Mouse (Mus musculus) adrenal gland, adult 10 weeks (tissue): ENCODE results near the gene Zfp142. TPM values are rescaled to one million over a fixed set of nuclear protein-coding genes. Genes with fewer than 3 reads are reported as not detected.

Experiments
- polyA plus RNA-seq: library from polyadenylated mRNA; stranded (reverse); fragments of 350-450 nt; fragmentation: Illumina TruSeq; extraction: RNeasy Lipid Tissue Mini Kit (QIAGEN cat#74804); gene quantifications from one replicate; pipeline ENCODE4 v1.2.3, GENCODE M21; 2014; ENCODE audit warnings: low read depth, low replicate concordance

Zfp142 gene
- polyA plus RNA-seq, result 5.2 TPM

GRCm38 (mm10) chr1:74587773-74588445, at the start of gene Zfp142, which contains the start of gene Bcs1l:
Zfp142 (minus strand) TSS chr1:74588246.
Bcs1l (plus strand) TSS chr1:74588289.

GRCm38 (mm10) chr1:74601267-74601962, 13.4 kb upstream of the Zfp142 start, which contains the start of the genes Rnf25 and Stk36:
Rnf25 (minus strand) TSS chr1:74601397.
Stk36 (plus strand) TSS chr1:74601445.

GRCm38 (mm10) chr1:74544184-74544583, 43.9 kb downstream of the Zfp142 start, which contains the start of gene Usp37:
Usp37 (minus strand) TSS chr1:74544284.

GRCm38 (mm10) chr1:74542451-74542961, 45.5 kb downstream of the Zfp142 start, which contains the start of gene Plcd4:
Plcd4 (plus strand) TSS chr1:74542888.

Other genes with a start within 250 kb of the Zfp142 start
- 0.29 TPM for gene Catip, start 226.1 kb downstream of the Zfp142 start, polyA plus RNA-seq
- gene Slc11a1, start 213.1 kb downstream of the Zfp142 start, polyA plus RNA-seq, result 1.2 TPM
- gene Ctdsp1, start 196.7 kb downstream of the Zfp142 start, polyA plus RNA-seq, result 23.3 TPM
- 0.64 TPM for gene Vil1, start 178.9 kb downstream of the Zfp142 start, polyA plus RNA-seq
- 30.3 TPM for gene Cnot9, start 82.2 kb downstream of the Zfp142 start, polyA plus RNA-seq
- gene Plcd4, start 45.4 kb downstream of the Zfp142 start, polyA plus RNA-seq, result 0.52 TPM
- 21.5 TPM for gene Usp37, start 44.0 kb downstream of the Zfp142 start, polyA plus RNA-seq
- 8.0 TPM for gene Bcs1l, start within 50 bp of the Zfp142 start, polyA plus RNA-seq
- gene Rnf25, start 13.2 kb upstream of the Zfp142 start, polyA plus RNA-seq, result 13.6 TPM
- 1.3 TPM for gene Stk36, start 13.2 kb upstream of the Zfp142 start, polyA plus RNA-seq
- 17.4 TPM for gene Ttll4, start 73.5 kb upstream of the Zfp142 start, polyA plus RNA-seq
- 1.8 TPM for gene Cyp27a1, start 125.3 kb upstream of the Zfp142 start, polyA plus RNA-seq
- gene Prkag3, start 161.0 kb upstream of the Zfp142 start, polyA plus RNA-seq, result 0.41 TPM
- 0.93 TPM for gene Wnt6, start 183.6 kb upstream of the Zfp142 start, polyA plus RNA-seq
- not detected for gene Wnt10a, start 203.3 kb upstream of the Zfp142 start, polyA plus RNA-seq